Mouse (Mus musculus): ENCODE measurements around the gene Synj2. TPM values are rescaled to one million over a fixed set of nuclear protein-coding genes. Genes with fewer than 3 reads are reported as not detected.

The Synj2 gene
- 22.5 TPM for total RNA-seq (2023)

DNA sequence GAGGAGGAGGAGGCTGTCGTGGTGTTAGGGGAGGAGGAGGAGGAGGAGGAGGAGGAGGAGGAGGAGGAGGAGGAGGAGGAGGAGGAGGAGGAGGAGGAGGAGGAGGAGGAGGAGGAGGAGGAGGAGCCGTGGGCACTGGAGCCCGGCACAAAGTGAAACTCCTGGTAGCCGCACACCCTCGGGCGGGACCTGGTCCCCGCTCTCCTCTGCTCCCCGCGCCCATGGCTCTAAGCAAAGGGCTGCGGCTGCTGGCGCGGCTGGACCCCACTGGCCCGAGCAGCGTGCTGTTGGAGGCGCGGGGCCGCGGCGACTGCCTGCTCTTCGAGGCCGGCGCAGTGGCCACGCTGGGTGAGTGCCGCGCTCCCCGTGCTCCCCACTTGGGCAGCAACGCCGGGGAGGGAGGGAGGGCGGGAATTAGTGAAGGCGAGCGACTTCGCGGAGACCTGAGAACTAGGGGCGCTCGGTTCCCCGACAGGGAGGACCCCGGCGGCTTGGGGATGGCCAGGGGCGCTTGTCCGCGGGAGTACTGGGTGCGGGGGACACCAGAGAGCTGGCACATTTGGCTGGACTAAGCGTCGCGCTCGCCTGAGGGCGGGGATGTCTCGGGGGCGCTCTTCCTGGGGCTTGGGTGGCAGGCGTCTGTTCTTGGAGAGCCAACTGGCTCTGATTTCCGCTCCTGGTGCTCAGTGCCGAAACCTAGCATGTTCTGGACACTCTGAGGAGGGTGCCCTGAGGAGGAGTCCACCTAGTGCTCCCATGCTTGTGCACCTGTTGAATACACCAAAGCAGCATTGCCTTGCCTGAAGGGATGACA is at the start of gene Synj2:
Gene Synj2 (plus strand): TSS at position 51 of the 814 bp plus-strand sequence.

DNA sequence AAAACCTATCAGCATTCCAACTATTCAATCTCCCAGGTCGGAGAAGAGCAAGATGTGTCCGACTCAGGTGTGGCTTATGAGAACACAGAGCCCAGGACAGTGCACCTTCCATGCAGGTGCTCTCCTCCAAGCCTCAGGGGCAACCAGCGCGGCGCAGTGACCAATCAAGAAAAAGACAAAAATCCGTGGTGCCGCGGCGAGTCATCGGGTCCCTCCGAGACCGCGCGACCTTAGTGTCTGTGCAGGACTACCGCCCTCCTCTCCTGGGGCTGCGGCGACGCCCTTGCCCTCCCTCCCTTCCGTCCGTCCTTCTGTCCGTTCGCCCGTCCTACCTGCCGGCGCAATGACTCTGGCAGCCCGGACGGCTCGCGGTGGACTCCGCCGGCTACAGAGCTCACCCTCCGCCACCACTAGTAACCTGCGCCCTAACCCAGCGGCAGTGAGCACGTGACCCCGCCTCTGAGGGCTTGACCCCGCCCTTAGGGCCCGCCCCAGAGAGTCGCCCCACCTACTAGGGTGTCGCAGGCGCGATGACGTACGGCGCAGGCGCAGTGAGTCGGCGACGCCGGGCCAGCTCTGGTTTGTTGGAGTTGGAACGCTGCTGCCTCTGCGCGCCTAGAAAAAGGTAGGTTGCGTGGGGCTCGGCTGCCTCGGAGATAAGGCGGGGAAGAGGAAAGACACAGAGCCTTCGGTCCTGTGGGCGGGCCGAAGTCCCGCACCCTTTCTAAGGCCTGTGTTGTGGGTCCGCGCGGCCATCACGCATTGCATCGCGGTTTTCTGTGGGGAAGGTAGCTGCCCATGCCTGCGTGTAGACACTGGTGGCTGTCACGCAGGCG is 138.4 kb downstream of the Synj2 start, which contains the start of the genes Serac1 and Gtf2h5:
Gene Serac1 (minus strand): TSS at position 455 of the 836 bp plus-strand sequence.
Gene Gtf2h5 (plus strand): TSS at position 500 of the 836 bp plus-strand sequence.

Other genes starting within 250 kb of the Synj2 start
- 11.8 TPM for gene Snx9, start 100.0 kb upstream of the Synj2 start, total RNA-seq (2023)
- 5.4 TPM for gene Serac1, start 138.5 kb downstream of the Synj2 start, total RNA-seq (2023)
- gene Gtf2h5, start 138.5 kb downstream of the Synj2 start, total RNA-seq (2023), result 39.3 TPM
- 106 TPM for gene Tulp4, start 165.2 kb downstream of the Synj2 start, total RNA-seq (2023)